Mouse (Mus musculus): Measurements from ENCODE around the gene Tshz2. TPM values are rescaled to one million over a fixed set of nuclear protein-coding genes. Genes with fewer than 3 reads are reported as not detected.

Tshz2 gene
- polyA plus RNA-seq, 1 experiment: 6.2 TPM

DNA sequence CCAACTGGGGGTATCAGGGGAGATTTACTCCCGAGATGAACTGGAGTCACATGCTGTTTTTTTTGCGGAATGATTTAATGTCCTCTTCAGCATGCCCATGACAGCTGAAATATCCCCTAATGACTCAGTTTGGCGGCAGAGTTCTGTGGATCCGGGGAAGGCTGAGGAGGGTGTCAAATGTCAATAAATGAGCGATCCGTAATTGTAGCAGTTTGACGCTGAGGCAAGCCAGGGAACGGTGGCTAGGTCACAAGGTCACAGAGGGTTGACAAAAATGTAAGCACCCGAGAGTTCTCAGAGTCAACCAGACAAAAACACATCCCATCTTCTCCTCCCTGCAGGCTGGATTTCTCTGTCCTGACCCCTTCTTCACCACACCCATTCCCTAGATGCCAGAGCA, 273.6 kb downstream of the Tshz2 start:
- TF ChIP-seq CTCF (IDR thresholded peaks at IDR 0.05; ENCODE audit: insufficient read depth, low read length) (no peak), POLR2A (IDR thresholded peaks at IDR 0.05; ENCODE audit: borderline replicate concordance, extremely low read depth, low read depth, low read length) (no peak)
- 18% methylated on average over 9 of the region's 9 CpGs for WGBS

DNA sequence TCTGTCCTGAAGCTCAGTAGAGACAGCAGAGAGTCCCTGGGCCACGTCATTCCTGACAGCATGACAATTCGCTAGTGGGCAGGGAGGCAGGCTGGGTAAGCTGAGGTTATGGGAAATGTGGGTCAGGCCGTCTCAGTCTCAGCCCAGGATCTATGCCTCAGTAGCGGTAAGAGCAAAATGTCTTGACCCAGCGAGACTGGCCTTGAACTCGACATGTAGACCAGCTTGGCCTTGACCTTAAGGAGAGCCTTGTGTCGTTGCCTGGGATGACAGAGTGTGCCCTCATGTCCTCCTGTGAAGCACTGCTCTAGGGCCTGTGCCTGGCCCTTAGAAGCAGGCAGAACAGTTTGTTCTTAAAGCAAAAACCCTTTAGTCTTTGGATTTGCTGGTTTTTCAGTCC, 275.2 kb downstream of the Tshz2 start:
- TF ChIP-seq POLR2A (IDR thresholded peaks at IDR 0.05; ENCODE audit: borderline replicate concordance, extremely low read depth, low read depth, low read length) (no peak), CTCF (IDR thresholded peaks at IDR 0.05; ENCODE audit: insufficient read depth, low read length) (no peak)
- WGBS: 80% methylated on average over 7 of the region's 7 CpGs
- Histone ChIP-seq H3K4me3 (replicated peaks; ENCODE audit: extremely low read depth, low read depth, low read length) (no peak overlapping the region), H3K4me1 (ENCODE audit: control insufficient read depth, insufficient read depth, low read length) (no peaks in the 10 kb centered on the region)
- no peak for DNase-seq

More for the DNA sequence above, 273.6 kb downstream of the Tshz2 start:
- DNase-seq: no peak
- no peak overlapping the region for H3K4me3 ChIP-seq (replicated peaks; ENCODE audit: extremely low read depth, low read depth, low read length)
- no peaks in the 10 kb centered on the region for H3K4me1 ChIP-seq (ENCODE audit: control insufficient read depth, insufficient read depth, low read length)

DNA sequence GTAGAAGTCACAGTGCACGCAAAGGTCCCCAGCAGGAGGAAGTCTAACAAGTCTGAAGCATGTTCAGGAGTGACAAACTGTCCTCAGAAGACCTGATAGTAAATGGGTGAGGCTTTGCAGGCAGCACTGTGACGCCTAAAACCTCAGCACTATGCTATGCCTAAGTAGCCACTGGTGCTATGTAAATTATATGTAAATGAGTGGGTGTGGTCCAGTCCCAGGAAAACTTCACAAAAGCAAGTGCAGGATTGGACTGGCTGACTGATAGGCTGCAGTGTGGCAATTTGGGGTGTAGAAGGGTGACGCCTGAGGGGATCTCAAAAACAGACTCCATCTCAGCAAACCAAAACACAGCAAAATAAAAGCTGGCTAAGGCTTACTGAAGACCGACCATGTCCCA, 277.8 kb downstream of the Tshz2 start:
- DNase-seq: no peak
- TF ChIP-seq POLR2A (IDR thresholded peaks at IDR 0.05; ENCODE audit: borderline replicate concordance, extremely low read depth, low read depth, low read length): no peak
- TF ChIP-seq CTCF (IDR thresholded peaks at IDR 0.05; ENCODE audit: insufficient read depth, low read length): no peak
- Histone ChIP-seq H3K4me1 (ENCODE audit: control insufficient read depth, insufficient read depth, low read length) (no peaks in the 10 kb centered on the region), H3K4me3 (replicated peaks; ENCODE audit: extremely low read depth, low read depth, low read length) (no peak overlapping the region)
- 78% methylated on average over 4 of the region's 4 CpGs for WGBS

DNA sequence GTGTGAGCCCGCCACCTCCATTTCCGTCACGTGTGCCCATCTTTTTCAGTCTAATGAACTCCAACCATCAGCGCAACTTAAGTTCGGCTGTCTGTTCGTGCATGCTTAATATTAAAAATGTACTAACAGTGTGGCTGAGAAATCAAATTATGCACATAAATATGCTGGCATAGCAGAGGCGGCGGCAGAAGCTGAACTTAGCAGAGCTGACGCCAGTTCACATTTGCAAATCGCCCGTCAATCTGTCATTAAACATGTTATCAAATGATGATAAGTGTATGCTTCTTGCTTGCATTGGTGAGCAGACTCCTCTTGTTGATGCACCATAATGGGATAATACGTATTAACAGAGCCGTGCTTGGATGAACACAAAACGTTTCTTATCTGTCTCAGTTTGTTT, 280.0 kb downstream of the Tshz2 start:
- DNase-seq: no peak
- TF ChIP-seq POLR2A (IDR thresholded peaks at IDR 0.05; ENCODE audit: borderline replicate concordance, extremely low read depth, low read depth, low read length): no peak
- no peak for TF ChIP-seq CTCF (IDR thresholded peaks at IDR 0.05; ENCODE audit: insufficient read depth, low read length)
- H3K4me1 ChIP-seq (ENCODE audit: control insufficient read depth, insufficient read depth, low read length): no peaks in the 10 kb centered on the region
- no peak overlapping the region for H3K4me3 ChIP-seq (replicated peaks; ENCODE audit: extremely low read depth, low read depth, low read length)
- WGBS: 93% methylated on average over 14 of the region's 14 CpGs

DNA sequence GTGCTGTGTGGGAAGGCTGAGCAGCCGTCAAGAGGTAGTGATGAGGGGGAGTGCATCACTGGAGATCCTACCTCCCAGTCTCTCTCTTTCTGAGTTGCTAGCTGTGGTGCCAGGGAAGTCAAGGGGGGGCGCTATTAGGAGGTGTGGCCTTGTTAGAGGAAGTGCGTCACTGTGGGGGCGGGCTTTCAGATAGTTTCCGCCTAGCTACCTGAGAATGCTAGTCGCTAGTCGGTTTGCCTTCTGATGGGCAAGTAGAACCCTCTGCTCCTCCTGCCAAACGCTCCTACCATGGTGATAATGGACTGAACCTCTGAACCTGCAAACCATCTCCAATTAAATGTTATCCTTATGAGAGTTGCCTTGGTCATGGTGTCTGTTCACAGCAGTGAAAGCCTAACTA, 282.1 kb downstream of the Tshz2 start:
- Histone ChIP-seq H3K4me3 (replicated peaks; ENCODE audit: extremely low read depth, low read depth, low read length) (no peak overlapping the region), H3K4me1 (ENCODE audit: control insufficient read depth, insufficient read depth, low read length) (no peaks in the 10 kb centered on the region)
- TF ChIP-seq POLR2A (IDR thresholded peaks at IDR 0.05; ENCODE audit: borderline replicate concordance, extremely low read depth, low read depth, low read length): no peak
- TF ChIP-seq CTCF (IDR thresholded peaks at IDR 0.05; ENCODE audit: insufficient read depth, low read length): no peak
- DNase-seq: peak; percentile 6
- 89% methylated on average over 8 of the region's 8 CpGs for WGBS

DNA sequence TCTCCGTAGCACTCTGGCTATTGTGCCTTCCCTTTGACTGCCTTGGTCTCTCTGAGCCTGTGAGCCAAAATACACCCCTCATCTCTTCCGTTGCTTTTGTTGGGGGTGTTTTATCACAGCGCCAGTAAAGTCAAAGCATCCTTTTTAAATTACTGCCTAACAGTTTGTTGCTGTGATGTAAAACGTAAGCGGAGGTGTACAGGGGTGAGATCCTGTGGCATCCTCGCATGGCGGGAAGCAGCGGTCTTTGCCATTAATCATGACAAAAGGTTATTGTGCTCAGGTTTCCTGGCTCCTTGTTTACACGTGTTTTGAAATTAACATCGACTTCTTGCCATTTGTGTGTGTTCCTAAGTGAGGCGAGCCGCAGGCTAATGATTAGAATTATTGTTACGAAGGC, 282.5 kb downstream of the Tshz2 start:
- 77% methylated on average over 13 of the region's 13 CpGs for WGBS
- no peak for DNase-seq
- H3K4me1 ChIP-seq (ENCODE audit: control insufficient read depth, insufficient read depth, low read length): no peaks in the 10 kb centered on the region
- TF ChIP-seq CTCF (IDR thresholded peaks at IDR 0.05; ENCODE audit: insufficient read depth, low read length): no peak
- TF ChIP-seq POLR2A (IDR thresholded peaks at IDR 0.05; ENCODE audit: borderline replicate concordance, extremely low read depth, low read depth, low read length): no peak
- H3K4me3 ChIP-seq (replicated peaks; ENCODE audit: extremely low read depth, low read depth, low read length): no peak overlapping the region

DNA sequence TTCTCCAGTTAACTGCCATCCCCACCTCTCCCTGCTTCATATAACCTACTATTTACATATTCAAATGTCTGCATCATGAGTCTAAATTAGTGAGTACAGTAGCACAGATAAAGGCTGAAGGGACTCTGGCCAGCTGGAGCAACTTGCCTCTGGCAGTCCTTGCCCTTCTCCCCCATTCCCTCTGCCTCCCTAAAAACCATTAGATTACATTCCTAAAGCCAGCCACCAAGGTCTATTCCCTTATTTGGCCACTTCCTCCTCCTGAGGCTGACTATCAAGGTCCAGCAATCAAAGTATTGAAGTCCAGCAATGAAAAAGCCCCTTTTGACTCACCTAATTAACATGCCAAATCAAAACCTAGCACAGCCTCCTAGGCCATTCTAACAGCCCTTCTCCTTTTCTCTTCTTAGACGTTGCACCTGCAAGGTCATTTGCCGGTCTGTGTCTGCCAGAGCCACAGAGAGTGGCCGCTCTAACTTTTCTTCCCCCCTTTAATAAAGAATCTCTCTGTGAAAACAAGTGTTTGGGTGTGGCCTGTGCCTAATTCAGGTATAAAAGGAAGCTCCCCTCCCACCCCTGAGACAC, 286.4 kb downstream of the Tshz2 start:
- DNase-seq: no peak
- Histone ChIP-seq H3K4me1 (ENCODE audit: control insufficient read depth, insufficient read depth, low read length) (no peaks in the 10 kb centered on the region), H3K4me3 (replicated peaks; ENCODE audit: extremely low read depth, low read depth, low read length) (no peak overlapping the region)
- WGBS: 84% methylated on average over 3 of the region's 3 CpGs
- TF ChIP-seq CTCF (IDR thresholded peaks at IDR 0.05; ENCODE audit: insufficient read depth, low read length): no peak
- TF ChIP-seq POLR2A (IDR thresholded peaks at IDR 0.05; ENCODE audit: borderline replicate concordance, extremely low read depth, low read depth, low read length): no peak

DNA sequence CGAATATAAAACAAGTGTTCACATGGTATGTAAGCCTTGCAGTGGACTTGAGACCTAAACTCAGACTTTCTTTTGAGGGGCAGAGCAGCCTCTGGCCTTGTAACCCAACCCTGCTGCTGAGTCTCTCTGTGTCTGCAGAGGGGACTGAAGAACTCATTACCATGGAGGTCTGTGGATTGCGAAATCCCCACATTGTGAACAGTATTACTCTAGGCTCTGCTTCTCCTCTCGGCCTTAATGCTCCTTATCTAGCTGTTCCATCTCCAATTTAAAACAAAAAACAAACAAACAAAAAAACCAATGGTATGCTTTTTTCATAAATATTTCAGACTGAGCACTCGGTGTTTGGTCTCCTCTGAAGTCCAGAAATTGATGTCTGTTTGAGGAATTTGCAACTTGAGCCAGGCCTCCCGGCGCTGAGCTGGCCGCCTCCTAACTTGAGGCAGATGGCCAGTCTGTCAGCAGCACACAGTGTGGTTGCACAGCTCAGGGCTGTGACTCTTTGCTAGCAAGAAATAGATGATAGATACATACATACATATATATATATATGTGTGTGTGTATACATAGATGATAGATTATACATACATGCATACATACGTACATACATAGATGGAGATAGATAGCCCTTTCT, 291.5 kb downstream of the Tshz2 start:
- DNase-seq: no peak
- H3K4me3 ChIP-seq (replicated peaks; ENCODE audit: extremely low read depth, low read depth, low read length): no peak overlapping the region
- TF ChIP-seq CTCF (IDR thresholded peaks at IDR 0.05; ENCODE audit: insufficient read depth, low read length) (no peak), POLR2A (IDR thresholded peaks at IDR 0.05; ENCODE audit: borderline replicate concordance, extremely low read depth, low read depth, low read length) (no peak)
- no peaks in the 10 kb centered on the region for H3K4me1 ChIP-seq (ENCODE audit: control insufficient read depth, insufficient read depth, low read length)
- WGBS: 64% methylated on average over 8 of the region's 8 CpGs

DNA sequence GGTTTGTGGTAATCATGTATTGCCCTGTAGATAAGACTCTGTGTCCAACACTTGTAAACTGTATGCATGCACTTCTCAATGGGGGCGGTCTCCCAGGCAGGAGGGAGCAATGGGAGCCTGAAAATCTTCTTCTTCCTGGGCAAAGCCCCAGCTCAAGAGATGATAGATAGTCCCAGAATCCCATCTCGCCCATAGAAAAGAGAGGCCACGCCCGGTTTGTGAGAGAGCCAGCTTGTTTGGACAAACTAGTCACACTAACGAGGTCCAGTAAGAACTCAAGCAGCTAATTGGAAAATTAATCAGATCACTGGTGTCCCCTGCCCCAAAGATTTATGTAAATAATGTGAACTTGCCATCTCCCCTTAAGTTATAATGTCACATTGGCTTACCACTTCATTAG, 292.7 kb downstream of the Tshz2 start:
- Histone ChIP-seq H3K4me3 (replicated peaks; ENCODE audit: extremely low read depth, low read depth, low read length) (no peak overlapping the region), H3K4me1 (ENCODE audit: control insufficient read depth, insufficient read depth, low read length) (no peaks in the 10 kb centered on the region)
- WGBS: 74% methylated on average over 5 of the region's 5 CpGs
- TF ChIP-seq POLR2A (IDR thresholded peaks at IDR 0.05; ENCODE audit: borderline replicate concordance, extremely low read depth, low read depth, low read length) (no peak), CTCF (IDR thresholded peaks at IDR 0.05; ENCODE audit: insufficient read depth, low read length) (no peak)
- no peak for DNase-seq

DNA sequence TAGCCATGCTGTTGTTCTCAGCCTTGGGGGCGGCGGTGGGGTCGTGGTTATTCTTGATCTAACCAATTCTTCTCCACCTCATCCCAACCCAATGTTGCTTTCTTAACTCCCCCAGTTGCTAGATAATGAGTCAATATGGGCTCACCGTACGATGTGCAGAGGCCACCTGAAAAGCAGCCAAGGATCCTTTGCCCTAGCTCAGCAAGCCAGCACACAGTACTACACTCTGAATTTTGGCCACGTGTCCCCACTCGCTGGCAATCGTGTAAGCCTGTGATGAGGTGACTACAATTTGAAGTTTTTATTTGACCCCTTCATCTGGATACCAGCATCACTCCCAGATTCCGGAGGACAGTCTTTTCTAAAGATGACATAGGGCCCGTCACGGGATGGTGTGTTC, 293.2 kb downstream of the Tshz2 start:
- WGBS: 71% methylated on average over 11 of the region's 11 CpGs
- no peak for TF ChIP-seq POLR2A (IDR thresholded peaks at IDR 0.05; ENCODE audit: borderline replicate concordance, extremely low read depth, low read depth, low read length)
- TF ChIP-seq CTCF (IDR thresholded peaks at IDR 0.05; ENCODE audit: insufficient read depth, low read length): no peak
- no peak for DNase-seq
- Histone ChIP-seq H3K4me3 (replicated peaks; ENCODE audit: extremely low read depth, low read depth, low read length) (no peak overlapping the region), H3K4me1 (ENCODE audit: control insufficient read depth, insufficient read depth, low read length) (no peaks in the 10 kb centered on the region)

All from lung, adult 2 months (tissue).